Mouse (Mus musculus) midbrain, embryonic 16.5 days (tissue): ENCODE results near the gene Fbxl13. TPM values are rescaled to one million over a fixed set of nuclear protein-coding genes. Genes with fewer than 3 reads are reported as not detected.
A peak's percentile ranks its signal among the peaks of the same experiment; 100 is the strongest.

Source experiments
- ATAC-seq: fragments of 200-750 bp; cut with Nextera tagmentation; 2 replicates; pipeline ENCODE4 v1.8.0; 2017; ENCODE audit warnings: moderate TSS enrichment
- H3K27ac ChIP-seq: fragments of 300-500 bp; sonication (generic); 2 replicates; pipeline ENCODE4 v1.5.1; 2014; ENCODE audit warnings: mild to moderate bottlenecking, low read length, mixed read lengths
- H3K27me3 ChIP-seq: fragments of 300-500 bp; sonication (generic); 2 replicates; pipeline ENCODE4 v1.6.1; 2014; ENCODE audit warnings: low read depth, low read length, mixed read lengths; ENCODE audit not compliant: control insufficient read depth, insufficient read depth
- H3K36me3 ChIP-seq: fragments of 300-500 bp; sonication (generic); 2 replicates; pipeline ENCODE4 v1.6.1; 2014; ENCODE audit warnings: mild to moderate bottlenecking, low read length, moderate library complexity, mixed read lengths; ENCODE audit not compliant: control insufficient read depth, insufficient read depth
- H3K4me1 ChIP-seq: fragments of 300-500 bp; sonication (generic); 2 replicates; pipeline ENCODE4 v1.6.1; 2014; ENCODE audit warnings: mild to moderate bottlenecking, low read length, mixed read lengths; ENCODE audit not compliant: control insufficient read depth, insufficient read depth
- H3K4me2 ChIP-seq: fragments of 300-500 bp; sonication (generic); 2 replicates; pipeline ENCODE4 v1.6.1; 2014; ENCODE audit warnings: mild to moderate bottlenecking, low read length, mixed read lengths
- H3K4me3 ChIP-seq: fragments of 300-500 bp; sonication (generic); 2 replicates; pipeline ENCODE4 v1.5.1; 2014; ENCODE audit warnings: low read depth, mild to moderate bottlenecking, low read length, moderate library complexity, mixed read lengths
- H3K9ac ChIP-seq: fragments of 300-500 bp; sonication (generic); 2 replicates; pipeline ENCODE4 v1.6.1; 2014; ENCODE audit warnings: low read depth, low read length, mixed read lengths
- H3K9me3 ChIP-seq: fragments of 300-500 bp; sonication (generic); replicated peaks from 2 replicates; pipeline ENCODE4 v1.6.1; 2014; ENCODE audit warnings: mild to moderate bottlenecking, low read length, mixed read lengths; ENCODE audit not compliant: control insufficient read depth, poor library complexity, severe bottlenecking
- WGBS: fragments of 180-500 bp; shearing (Covaris S2); extraction: QIAGEN DNeasy Blood & Tissue Kit; methylation state at CpG from one replicate; pipeline ENCODE4 v1.1.7; 2014; 5-methylcytosine and 5-hydroxymethylcytosine counted together
- polyA plus RNA-seq: library from polyadenylated mRNA; unstranded; fragments of >200 nt; fragmentation: Nextera tagmentation; extraction: Ambion mirVana; gene quantifications from 2 replicates; pipeline ENCODE4 v1.2.1, GENCODE M21; 2015

The Fbxl13 gene
- polyA plus RNA-seq, 1 experiment from 2014 or later: 0.25 TPM

DNA sequence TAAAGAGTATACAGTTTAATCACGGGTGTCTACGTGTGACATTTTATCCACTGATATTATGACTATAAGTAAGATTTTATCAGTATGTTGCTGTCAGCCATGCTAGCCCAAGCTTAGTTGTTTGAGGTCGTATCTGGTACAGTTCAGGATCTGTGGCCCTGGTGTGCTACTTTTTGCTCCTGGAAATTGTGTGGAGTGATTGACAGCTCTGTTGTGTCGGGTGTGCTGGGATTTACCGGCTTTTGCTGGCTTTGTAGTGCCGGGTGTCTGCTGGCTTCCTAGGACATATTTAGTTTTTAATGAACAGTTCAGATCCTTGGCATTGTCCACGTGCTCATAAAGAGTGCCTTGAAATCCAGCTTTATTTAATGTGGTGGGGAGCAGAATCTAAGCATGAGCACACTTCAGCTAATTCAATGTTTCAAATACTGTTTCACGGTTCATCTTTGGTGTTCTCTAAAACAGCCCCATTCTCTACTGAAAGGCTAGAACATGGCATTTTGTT, 208.9 kb downstream of the Fbxl13 start:
- no peak overlapping the region for H3K4me3 ChIP-seq
- WGBS: 24% methylated on average over 8 of the region's 8 CpGs
- H3K36me3 ChIP-seq: no peaks in the 10 kb centered on the region
- H3K9ac ChIP-seq: no peak overlapping the region
- no peak for ATAC-seq
- H3K4me1 ChIP-seq: no peaks in the 10 kb centered on the region
- no peak overlapping the region for H3K4me2 ChIP-seq
- no peaks in the 10 kb centered on the region for H3K27me3 ChIP-seq
- no peaks in the 10 kb centered on the region for H3K9me3 ChIP-seq
- no peak overlapping the region for H3K27ac ChIP-seq

DNA sequence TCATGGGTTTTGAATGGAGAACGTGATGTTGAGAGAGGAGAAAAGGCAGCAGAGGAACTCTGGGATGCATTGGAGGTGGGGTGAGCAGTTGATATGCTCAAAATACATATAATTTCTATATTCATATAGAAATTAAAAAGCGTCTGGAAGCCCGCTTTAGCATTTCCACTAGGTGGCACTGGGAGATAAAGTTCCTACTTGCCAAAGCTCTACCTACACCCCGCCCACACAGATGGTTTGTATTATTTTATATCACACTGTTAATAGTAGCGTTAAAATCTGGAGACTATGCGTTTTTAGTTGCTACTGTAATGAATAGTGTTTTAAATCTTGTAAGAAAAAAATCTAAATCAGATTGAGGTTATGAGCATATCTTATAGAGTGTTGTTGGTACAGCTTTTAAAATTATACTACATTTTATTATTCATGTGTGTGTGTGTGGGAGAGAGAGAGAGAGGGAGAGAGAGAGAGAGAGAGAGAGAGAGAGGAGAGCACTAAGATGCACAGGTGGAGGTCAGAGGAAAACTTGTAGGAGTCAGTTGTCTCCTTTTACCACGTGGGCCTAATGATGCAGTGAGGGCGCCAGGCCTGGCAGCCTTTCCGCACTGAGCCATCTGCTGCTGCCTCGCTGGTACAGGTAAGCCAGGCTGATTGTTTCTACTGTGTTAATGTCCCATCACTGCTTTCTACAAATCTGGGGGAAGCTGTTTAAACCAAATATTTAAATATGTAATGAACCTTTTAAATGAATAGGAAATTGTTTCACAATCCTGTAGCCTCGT, 211.1 kb downstream of the Fbxl13 start:
- Histone ChIP-seq H3K27me3 (no peaks in the 10 kb centered on the region), H3K4me1 (no peaks in the 10 kb centered on the region), H3K9me3 (no peaks in the 10 kb centered on the region), H3K4me3 (no peak overlapping the region), H3K36me3 (no peaks in the 10 kb centered on the region), H3K4me2 (no peak overlapping the region), H3K9ac (no peak overlapping the region), H3K27ac (no peak overlapping the region)
- WGBS: 78% methylated on average over 11 of the region's 11 CpGs
- ATAC-seq: peak; percentile 70

Other genes with a start within 250 kb of the Fbxl13 start
- 0.67 and 0.90 TPM in 2 replicates for gene Ccdc146, start 221.0 kb downstream of the Fbxl13 start, polyA plus RNA-seq
- 10.0 and 11.0 TPM in 2 replicates for gene Fam185a, start 220.7 kb downstream of the Fbxl13 start, polyA plus RNA-seq
- 4.6 TPM in 2 replicates for gene Lrrc17, start 102.1 kb downstream of the Fbxl13 start, polyA plus RNA-seq
- gene Armc10, start 179 bp upstream of the Fbxl13 start, polyA plus RNA-seq: 58.3 and 66.1 TPM in 2 replicates
- gene Napepld, start 55.8 kb upstream of the Fbxl13 start, polyA plus RNA-seq: 2.6 and 2.7 TPM in 2 replicates
- gene Pmpcb, start 91.5 kb upstream of the Fbxl13 start, polyA plus RNA-seq: 68.8 and 72.4 TPM in 2 replicates
- 67.6 and 71.6 TPM in 2 replicates for gene Dnajc2, start 139.6 kb upstream of the Fbxl13 start, polyA plus RNA-seq
- 187 and 192 TPM in 2 replicates for gene Psmc2, start 139.6 kb upstream of the Fbxl13 start, polyA plus RNA-seq
- gene Slc26a5, start 220.0 kb upstream of the Fbxl13 start, polyA plus RNA-seq: 0.34 and 0.42 TPM in 2 replicates